8 mouse cellular contexts compared by ENCODE assay signal in the genomic region with DNA sequence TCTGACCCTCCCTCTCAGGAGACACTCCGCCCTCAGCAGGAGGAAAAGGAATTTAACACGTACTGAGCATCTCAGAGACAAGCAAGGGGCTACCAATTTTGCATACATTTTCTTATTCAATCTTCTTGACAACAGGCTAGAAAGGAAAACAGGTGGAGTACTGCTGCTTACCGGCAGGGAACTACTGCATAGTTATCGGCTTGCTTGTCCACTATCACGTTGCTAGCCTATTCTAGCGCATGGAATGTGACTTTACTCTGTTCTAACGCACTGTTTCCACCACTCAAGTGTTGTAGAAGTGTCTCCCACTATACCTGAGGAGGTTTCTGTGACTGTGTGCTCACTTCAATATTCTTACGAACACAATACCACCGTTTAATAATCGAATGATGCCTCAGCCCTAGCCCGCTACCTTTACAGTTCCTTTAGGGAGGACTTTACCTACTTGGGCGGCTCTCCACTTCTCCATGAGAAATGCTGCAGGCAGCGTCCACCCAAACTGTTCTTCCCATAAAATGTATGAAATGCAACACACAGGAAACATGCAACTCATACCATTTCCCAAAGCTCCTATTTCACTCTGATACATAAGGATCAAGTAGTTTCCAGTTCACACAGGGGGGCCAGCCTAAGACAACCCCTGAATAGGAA. TPM values are rescaled to one million over a fixed set of nuclear protein-coding genes. Genes with fewer than 3 reads are reported as not detected.
A peak's percentile ranks its signal among the peaks of the same experiment; 100 is the strongest.
DNase-seq lines count a peak whose midpoint lies in the region; ATAC-seq and TF ChIP-seq lines count a peak whose summit lies in the region.

No protein-coding gene starts in this region.

- peak overlapping the region; percentile 90 for H3K9ac ChIP-seq in lung, embryonic 16.5 days (ENCODE audit: low read length)

- peaks cover 52% of the 10 kb centered on the region for H3K4me1 ChIP-seq in E14TG2a.4 (replicated peaks; ENCODE audit: low read depth, low read length)
- H3K4me1 ChIP-seq in heart, embryonic 10.5 days: peaks cover 20% of the 10 kb centered on the region
- peaks cover 11% of the 10 kb centered on the region for H3K4me1 ChIP-seq in lung, embryonic 16.5 days (replicated peaks; ENCODE audit: control insufficient read depth, insufficient read depth, low read length)

- peak overlapping the region; percentile 95 for H3K27ac ChIP-seq in heart, embryonic 10.5 days
- peak overlapping the region; percentile 47 for H3K27ac ChIP-seq in lung, embryonic 16.5 days (ENCODE audit: low read length)

- 3% methylated on average over 13 of the region's 13 CpGs for WGBS in heart, embryonic 10.5 days
- WGBS in lung, embryonic 16.5 days: 1% methylated on average over 13 of the region's 13 CpGs

- peak; percentile 59; the same call in 1 of the 2 replicates for ATAC-seq in common myeloid progenitor, adult 5-6 weeks (replicated peaks; ENCODE audit: low read depth, poor library complexity, severe bottlenecking)
- no peak for ATAC-seq in lung, embryonic 16.5 days (ENCODE audit: low read depth)

- peak; percentile 34; the same call in 1 of the 2 replicates for TF ChIP-seq CTCF in E14TG2a.4 (conservative IDR thresholded peaks at IDR 0.05; ENCODE audit: low read length)

- peak overlapping the region; percentile 81 for H3K4me2 ChIP-seq in lung, embryonic 16.5 days (ENCODE audit: low read depth, low read length)

- H3K4me3 ChIP-seq in E14TG2a.4 (replicated peaks; ENCODE audit: low read length): peak overlapping the region; percentile 99
- H3K4me3 ChIP-seq in heart, embryonic 10.5 days: peak overlapping the region; percentile 92
- H3K4me3 ChIP-seq in lung, embryonic 16.5 days (ENCODE audit: low read length): peak overlapping the region; percentile 80

- no peaks in the 10 kb centered on the region for H3K27me3 ChIP-seq in E14TG2a.4 (ENCODE audit: insufficient read depth, low read length)
- H3K27me3 ChIP-seq in heart, embryonic 10.5 days (ENCODE audit: insufficient read depth, poor library complexity, severe bottlenecking): no peaks in the 10 kb centered on the region
- H3K27me3 ChIP-seq in lung, embryonic 16.5 days (ENCODE audit: control insufficient read depth, insufficient read depth, low read depth, low read length): no peaks in the 10 kb centered on the region

- peaks cover 4% of the 10 kb centered on the region; the same call in 1 of the 2 replicates for H3K9me3 ChIP-seq in E14TG2a.4 (ENCODE audit: low read length)
- no peaks in the 10 kb centered on the region for H3K9me3 ChIP-seq in heart, embryonic 10.5 days
- H3K9me3 ChIP-seq in lung, embryonic 16.5 days (ENCODE audit: control insufficient read depth, low read length): peaks cover 11% of the 10 kb centered on the region

- DNase-seq in 3134 (ENCODE audit: extremely low read depth, insufficient read length, low spot score): peak; percentile 32
- DNase-seq in heart, embryonic 10.5 days (ENCODE audit: low spot score): peak; percentile 78
- DNase-seq in kidney, adult 9 months: peak; percentile 34
- DNase-seq in retina, postnatal 1 day: peak; percentile 60
- DNase-seq in urinary bladder, postnatal 10 days (ENCODE audit: low spot score): no peak

- H3K36me3 ChIP-seq in E14TG2a.4 (ENCODE audit: insufficient read depth, low read length): peaks cover 20% of the 10 kb centered on the region
- peaks cover 21% of the 10 kb centered on the region for H3K36me3 ChIP-seq in heart, embryonic 10.5 days
- peaks cover 13% of the 10 kb centered on the region for H3K36me3 ChIP-seq in lung, embryonic 16.5 days (ENCODE audit: control insufficient read depth, insufficient read depth, low read length)

RNA-seq across cellular contexts. Expression of a gene that starts 1.5 kb away (rescaled TPM):
- 1.2 and 4.8 TPM in 2 replicates for total RNA-seq in common myeloid progenitor, adult 5-6 weeks (2017)
- 54.5 and 60.2 TPM in 2 replicates for polyA plus RNA-seq in heart, embryonic 10.5 days (2016; fragmentation: Nextera tagmentation; extraction: Ambion mirVana)
- polyA plus RNA-seq in lung, embryonic 16.5 days (2015; fragmentation: Nextera tagmentation; extraction: Ambion mirVana): 37.9 and 45.1 TPM in 2 replicates
